Mouse (Mus musculus): ENCODE results near the gene Tasp1.

DNA sequence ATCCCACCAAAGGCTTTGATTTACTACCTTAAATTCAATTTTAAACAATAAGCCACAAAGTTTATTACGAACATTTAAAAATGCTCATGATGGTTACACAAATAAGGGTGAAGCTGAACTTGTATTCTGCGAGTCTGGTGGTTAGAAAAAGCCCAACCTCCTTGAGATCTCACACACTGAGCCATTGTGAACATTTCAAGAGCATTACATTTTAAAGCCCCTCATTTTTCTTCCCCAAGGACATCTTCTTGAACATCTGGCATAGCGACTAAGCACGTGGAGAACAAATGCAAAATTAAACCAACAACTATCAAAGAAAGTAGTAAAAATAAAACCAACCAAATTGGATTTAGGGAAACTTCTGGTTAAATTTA, 182.4 kb downstream of the Tasp1 start:
- no peak for TF ChIP-seq EP300 (optimal IDR thresholded peaks at IDR 0.05)
- TF ChIP-seq CTCF (IDR thresholded peaks at IDR 0.05; ENCODE audit: low read depth) = no peak
